Mouse (Mus musculus): ENCODE results near the gene Gm20532.
A peak's percentile ranks its signal among the peaks of the same experiment; 100 is the strongest.
"Not testable (repeated sequence)": the region's sequence is repeated elsewhere in the genome, so short reads cannot be mapped to it uniquely, and the experiment has no call there.

The Gm20532 gene

GRCm38 (mm10) chr2:26646643-26647293, 60.3 kb downstream of the Gm20532 start:
- DNase-seq (ENCODE audit: low spot score), result peak; percentile 69

- no peak for DNase-seq (ENCODE audit: low spot score)
These were observed 68.2 kb downstream of the Gm20532 start for GRCm38 (mm10) chr2:26654687-26655086.

GRCm38 (mm10) chr2:26657426-26657825, 71.0 kb downstream of the Gm20532 start:
- no peak for DNase-seq (ENCODE audit: low spot score)

DNA sequence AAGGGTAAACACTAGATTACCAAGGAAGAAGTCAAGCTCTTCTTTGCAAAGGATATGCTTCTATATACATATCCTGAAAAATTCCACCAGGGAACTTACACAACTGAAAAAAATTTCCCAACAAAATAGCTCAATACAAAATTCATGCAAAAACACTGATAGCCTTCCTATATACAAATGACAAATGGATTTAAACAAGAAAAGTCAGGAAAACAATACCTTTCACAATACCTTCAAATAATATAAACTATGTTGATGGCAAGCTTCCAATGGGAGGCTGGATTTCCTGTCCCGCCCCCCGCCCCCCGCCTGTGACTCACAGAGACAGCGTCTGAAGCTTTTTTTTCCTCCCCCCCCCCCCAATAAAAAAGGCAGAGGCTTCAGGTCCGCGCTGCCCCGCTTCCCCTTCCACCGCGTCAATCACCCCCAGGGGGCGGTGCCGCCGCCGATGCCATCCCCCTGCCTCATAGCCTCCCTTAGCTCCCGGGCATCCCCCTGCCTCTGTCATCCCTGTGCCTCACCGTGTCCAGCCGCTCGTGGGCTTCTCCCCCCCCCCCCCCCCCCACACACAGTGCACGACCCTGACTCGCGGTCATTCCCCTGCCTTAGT, 74.8 kb downstream of the Gm20532 start:
- no peak for DNase-seq (ENCODE audit: low spot score)

- no peak for DNase-seq (ENCODE audit: low spot score)
These were observed 75.5 kb downstream of the Gm20532 start for GRCm38 (mm10) chr2:26661768-26662508.

DNA sequence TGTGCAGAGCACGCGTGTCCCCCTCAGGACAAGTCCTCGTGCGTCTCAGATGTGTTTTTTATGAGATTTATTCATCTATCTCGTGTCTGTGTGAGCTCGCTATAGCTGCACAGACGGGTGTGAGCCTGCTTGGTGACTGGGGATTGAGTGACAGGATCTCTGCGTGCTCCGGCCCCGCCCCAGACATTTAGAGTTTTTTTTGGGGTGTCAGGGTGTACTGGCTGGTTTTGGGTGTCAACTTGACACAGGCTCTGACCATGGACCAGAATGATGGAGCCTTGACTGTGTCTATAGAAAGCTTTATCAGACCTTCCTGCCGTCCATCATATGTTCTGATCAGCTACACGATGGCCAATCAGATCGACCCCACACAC, 76.1 kb downstream of the Gm20532 start:
- DNase-seq (ENCODE audit: low spot score), result no peak

GRCm38 (mm10) chr2:26663112-26663511, 76.7 kb downstream of the Gm20532 start:
- no peak for DNase-seq (ENCODE audit: low spot score)

GRCm38 (mm10) chr2:26663551-26663950, 77.1 kb downstream of the Gm20532 start:
- not testable (repeated sequence) for DNase-seq (ENCODE audit: low spot score)

GRCm38 (mm10) chr2:26668746-26669145, 82.3 kb downstream of the Gm20532 start:
- no peak for DNase-seq (ENCODE audit: low spot score)

GRCm38 (mm10) chr2:26671182-26671581, 84.7 kb downstream of the Gm20532 start, which contains the start of gene Lcn4:
Lcn4 (minus strand) TSS chr2:26671282.
- DNase-seq (ENCODE audit: low spot score), result no peak

All from layer of hippocampus, adult 9-10 months (tissue).